Mouse (Mus musculus): ENCODE measurements at regions not wholly inside any gene's neighbourhood (a gene's known extent, or its start where the extent isn't known, plus 50 kb on each side); places are given as distances from the start of the nearest gene placed in this dataset.
"Not testable (repeated sequence)": the region's sequence is repeated elsewhere in the genome, so short reads cannot be mapped to it uniquely, and the experiment has no call there.

DNA sequence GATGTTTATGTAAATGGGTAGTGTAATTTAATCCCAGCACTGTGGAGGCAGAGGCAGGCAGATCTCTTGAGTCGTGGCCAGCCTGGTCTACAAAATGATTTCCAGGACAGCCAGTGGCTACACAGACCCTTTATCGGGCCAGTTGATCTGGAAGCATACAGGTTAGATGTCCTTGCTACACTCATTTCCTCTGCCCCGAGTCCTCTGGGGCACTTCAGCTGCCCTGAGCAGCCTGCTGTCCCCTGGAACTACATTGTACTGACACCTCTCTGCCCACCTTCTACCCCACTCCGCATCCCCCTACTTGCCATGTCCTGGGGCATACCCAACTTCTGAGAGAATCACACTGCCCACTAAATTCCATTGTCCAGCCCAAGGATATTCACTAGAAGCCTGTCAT, 60.6 kb upstream of the Helt start:
- DNase-seq (ENCODE audit: low read depth, low spot score), result no peak

DNA sequence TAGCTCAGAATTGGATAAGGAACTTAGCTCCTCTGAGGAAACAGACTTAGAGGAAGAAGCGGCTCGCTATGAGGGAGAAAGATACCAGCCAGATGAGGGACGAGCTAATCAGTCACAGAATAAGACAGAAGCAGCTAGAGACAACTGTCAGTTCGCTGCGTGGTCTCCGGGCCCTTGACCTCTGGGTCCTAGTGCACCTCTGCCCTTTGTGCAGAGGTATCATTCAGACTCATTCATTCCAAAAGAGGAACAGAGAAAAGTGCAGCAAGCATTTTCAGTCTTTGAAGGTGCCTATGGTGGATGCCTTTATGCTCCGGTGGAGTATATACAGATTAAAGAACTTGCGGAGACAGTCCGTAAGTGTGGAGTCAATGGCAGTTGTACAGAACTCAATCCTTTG, 63.5 kb upstream of the Helt start:
- not testable (repeated sequence) for DNase-seq (ENCODE audit: low read depth, low spot score)

DNA sequence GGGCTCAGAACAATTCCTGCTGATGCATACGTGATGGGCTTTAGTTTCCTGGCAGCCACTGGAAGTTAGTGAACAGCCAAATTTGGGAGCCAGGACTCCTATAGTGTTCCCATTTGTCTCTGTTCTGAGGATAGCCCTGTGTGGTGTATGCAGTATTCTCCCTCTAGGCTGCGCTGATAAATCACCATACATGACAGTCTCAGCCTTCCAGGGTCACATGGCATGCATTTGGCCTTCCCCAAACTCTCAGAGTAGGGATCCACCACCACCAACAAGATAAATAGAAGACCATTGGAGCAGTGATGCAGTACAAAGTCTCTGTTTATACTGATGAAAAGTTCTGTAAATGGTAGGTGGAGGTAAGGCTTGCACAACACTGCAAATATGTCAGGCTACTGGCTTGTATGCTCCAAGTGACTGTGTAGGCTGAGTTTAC, 68.4 kb upstream of the Helt start:
- DNase-seq (ENCODE audit: low read depth, low spot score), result no peak

DNA sequence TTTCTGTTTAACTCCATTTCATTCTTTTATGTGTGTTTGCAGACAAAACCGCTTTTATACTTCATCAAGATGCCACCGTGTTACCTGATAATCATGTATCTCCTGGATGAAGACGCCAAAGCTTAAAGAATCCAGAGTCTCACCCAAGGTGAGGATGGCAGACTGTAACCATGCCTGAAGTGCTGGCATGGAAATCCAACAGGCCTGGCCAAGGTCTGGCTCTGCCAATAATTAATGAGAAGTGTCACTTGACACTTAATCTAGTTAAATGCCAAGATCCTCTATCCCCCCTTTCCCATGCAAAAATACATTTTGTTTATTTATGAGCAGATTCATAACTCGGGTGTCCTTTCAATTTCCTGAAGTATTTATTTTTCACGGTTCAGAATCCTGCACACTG, 71.2 kb upstream of the Helt start:
- no peak for DNase-seq (ENCODE audit: low read depth, low spot score)

DNA sequence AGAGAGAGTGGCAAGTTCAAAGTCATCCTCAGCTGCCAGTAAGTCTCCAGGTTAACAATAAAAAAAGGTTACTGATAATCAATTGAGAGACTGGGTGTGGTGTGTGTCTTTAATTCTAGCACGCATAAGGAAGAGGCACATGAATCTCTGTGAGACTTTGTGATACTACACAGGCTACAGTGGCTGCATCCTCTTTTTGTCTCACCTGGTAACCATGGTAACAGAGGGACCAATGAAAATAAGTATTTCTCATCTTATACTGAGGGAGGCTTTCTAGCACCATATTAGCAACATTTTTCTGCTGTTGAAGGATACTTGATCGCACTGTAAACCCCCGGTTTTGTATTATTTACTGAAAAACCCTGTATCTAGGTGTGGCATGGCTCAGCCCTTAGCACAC, 72.7 kb upstream of the Helt start:
- no peak for DNase-seq (ENCODE audit: low read depth, low spot score)

DNA sequence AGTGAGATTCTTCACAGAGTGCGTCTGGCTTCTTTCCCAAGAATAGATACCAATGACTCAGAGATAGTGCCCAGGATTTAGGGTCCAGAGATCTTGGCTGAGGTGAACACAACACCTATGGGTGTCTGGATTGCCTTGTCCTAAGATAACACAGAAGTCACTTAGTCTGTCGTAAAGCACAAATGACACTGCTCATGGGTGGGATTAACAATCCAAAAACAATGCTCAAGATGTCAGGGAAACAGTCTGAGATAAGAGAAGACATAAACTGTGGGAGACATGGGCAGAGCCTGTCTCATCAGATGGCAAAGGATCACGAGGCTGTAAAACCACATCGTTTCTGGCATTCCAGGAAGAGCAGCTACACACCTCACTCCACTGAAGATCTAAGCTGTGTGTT, 79.6 kb upstream of the Helt start:
- no peak for DNase-seq (ENCODE audit: low read depth, low spot score)

DNA sequence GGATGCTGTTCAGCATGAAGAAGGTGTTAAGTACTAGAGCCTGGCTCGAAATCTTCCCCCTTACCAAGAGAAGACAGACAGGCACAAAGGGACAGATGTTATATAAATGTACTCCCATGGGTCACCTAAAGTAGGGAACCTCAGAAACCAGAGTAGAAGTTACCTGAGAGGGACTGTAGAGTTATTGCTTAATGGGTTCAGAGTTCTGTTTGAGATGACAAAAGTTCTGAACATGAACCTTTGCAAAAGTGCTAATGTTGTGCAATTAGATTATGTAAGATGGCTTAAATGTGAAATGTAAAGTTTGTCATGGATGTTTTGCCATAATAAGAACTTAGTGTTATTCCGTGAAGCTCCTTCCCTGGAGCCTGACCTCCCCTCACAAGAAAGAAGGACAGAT, 81.5 kb upstream of the Helt start:
- DNase-seq (ENCODE audit: low read depth, low spot score), result no peak

DNA sequence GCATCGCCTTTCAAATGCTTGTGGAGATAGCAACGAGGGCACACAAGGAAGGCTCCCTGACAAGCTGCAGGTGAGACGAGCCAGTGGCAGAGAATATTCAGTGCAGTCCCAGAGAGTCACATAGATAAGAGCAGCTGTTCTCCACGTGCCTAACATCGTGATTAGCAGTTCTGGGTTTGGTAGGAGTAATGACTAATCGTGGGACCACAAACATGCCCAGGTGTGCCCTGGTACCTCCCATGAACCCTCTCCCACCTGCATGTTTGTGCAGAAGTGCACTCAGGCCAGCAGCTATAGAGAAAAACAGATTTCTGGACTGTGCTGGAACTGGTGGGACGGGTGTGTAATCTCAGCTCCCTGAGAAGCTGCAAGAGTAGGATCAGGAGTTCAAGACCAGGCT, 85.9 kb upstream of the Acsl1 start:
- no peak for DNase-seq (ENCODE audit: low read depth, low spot score)

DNA sequence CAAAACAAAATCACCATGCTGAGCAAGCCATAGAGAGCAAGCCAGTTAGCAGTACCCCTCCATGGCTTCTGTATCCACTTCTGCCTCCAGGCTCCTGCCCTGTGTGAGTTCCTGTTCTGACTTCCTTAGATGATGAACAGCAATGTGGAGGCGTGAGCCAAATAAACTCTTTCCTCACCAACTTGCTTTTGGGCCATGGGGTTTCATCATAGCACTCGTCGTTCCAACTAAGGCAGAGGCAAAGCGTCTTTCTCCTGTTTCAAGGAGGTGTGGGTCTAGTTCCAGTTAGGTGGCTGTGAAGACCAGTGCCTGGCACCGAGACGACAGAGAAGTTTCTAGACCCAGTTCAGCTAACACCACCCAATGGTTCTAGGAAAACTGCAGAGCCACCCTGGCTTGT, 85.0 kb upstream of the Acsl1 start:
- no peak for DNase-seq (ENCODE audit: low read depth, low spot score)

DNA sequence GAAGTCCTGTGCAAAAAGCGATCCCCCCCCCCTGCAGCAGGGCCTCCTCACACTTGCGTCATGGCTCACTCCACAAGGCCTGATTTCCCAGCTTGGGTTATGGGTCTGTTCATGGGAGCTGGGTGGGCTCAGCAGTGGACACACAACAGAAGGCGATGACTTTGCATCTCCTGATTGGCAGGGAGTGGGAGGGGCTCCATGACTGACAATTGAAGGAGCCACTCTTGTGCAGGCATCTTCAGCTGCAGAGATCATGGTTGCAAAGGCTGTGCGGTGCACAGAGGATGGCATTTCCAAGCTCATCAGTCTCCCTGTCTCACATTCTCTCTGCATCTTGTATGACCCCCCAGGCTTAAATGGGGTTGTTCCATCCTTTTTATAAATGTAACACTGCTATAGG, 84.3 kb upstream of the Acsl1 start:
- peak; percentile 34 for DNase-seq (ENCODE audit: low read depth, low spot score)

DNA sequence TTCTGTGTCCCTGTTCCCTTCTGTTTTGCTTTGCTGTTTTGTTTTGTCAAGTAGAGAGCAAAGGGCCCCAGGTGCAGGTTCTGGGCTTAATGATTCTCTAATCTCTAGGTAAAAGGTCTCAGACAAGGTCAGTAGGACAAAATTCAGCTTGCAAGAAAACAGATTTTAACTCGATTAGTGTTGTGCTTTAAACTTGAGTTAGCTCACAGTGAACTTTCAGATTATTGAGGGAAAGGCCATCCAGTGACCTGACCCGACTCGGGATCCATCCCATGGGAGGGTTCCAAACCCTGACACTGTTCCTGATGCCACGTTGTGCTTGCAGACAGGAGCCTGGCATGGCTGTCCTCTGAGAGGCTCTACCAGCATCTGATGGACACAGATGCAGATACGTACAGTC, 83.8 kb upstream of the Acsl1 start:
- DNase-seq (ENCODE audit: low read depth, low spot score), result no peak

DNA sequence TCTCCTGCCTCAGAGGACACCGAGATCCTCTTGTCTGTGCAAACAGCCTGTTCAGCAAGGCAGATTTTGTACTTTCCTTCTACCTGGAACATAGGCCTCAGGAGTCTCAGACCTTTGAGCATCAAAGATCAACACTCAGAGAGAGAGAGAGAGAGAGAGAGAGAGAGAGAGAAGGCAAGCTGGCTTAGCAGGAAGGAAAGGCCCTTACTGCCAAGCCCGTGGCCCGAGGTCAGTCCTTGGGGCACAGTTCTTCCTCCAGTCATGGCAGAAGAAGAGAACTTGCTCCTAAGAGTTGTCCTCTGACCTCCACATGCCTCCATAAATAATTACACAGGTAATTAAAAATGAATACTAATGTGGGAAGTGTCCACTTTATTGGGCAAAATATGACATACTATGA, 82.4 kb upstream of the Acsl1 start:
- DNase-seq (ENCODE audit: low read depth, low spot score), result no peak

DNA sequence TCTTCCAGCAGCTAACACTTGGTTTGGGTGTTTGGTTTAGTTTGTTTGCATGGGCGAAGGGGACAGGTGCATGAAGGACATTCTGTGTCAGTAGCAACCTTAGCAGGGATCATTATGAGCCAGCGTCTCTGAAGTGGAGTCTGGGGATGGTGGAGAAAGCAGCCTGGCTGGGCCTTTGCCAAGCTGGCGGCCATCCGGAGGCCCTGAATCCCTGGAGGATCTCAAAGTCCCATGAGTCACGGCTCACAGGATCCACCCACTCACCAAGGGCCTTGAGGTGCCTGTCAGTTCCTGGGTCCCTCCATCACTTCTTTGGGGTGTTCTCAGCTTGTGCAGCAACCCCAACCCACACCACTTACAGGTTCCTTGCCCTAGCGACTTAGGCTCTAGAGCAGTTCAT, 80.4 kb upstream of the Acsl1 start:
- DNase-seq (ENCODE audit: low read depth, low spot score), result no peak

DNA sequence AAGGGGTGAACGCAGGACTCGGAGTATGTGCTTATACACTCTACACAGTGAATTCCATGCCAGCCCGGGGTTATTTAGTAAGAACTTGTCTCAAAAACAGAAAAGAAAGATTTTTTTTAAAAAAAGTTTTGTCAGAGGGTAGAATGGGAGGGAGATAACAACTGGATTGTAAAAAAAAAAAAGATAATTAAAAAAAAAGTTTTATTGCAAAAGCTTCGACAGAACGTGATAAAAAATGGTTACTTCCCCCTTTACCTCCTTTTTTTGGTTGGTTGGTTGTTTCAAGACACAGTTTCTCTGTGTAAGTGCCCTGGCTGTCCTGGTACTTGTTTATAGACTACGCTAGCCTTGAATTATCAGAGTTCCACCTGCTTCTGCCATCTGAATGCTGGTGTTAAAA, 79.2 kb upstream of the Acsl1 start:
- no peak for DNase-seq (ENCODE audit: low read depth, low spot score)

DNA sequence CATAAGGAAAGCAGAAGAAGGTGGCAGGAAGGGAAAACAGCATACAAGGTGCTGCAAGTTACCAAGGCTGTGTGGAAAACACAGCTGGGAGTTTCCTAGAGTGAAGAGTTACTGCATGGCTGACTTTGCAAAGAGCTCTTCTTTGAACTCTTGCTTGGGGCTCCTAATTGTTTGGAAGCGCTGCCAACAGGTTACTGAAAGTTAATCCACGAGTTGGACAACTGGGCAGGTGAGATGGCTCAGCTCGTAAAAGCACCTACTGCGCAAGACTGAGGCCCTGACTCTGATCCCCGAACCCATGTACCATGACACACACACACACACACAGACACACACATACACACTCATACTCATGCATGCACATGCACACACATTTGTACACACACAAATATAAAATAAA, 77.5 kb upstream of the Acsl1 start:
- DNase-seq (ENCODE audit: low read depth, low spot score), result no peak

DNA sequence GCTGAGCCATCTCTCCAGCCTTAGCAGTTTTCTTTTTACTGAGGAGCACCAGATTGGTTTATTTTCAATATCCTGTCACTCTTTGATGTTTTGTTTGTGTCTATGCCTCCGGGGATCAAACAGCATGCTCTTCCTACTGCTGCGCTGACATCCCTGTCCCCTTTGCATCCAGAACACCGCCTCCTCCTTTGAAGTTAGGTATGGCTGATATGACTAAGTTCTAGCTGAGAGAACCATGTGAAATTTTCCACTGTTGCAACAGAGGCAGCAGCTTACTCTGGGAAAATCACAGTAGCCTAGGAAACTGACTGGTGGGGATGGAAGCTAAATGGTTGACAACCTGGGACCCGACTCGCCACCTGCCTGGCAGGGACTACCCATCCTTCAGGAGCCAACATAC, 76.1 kb upstream of the Acsl1 start:
- no peak for DNase-seq (ENCODE audit: low read depth, low spot score)

DNA sequence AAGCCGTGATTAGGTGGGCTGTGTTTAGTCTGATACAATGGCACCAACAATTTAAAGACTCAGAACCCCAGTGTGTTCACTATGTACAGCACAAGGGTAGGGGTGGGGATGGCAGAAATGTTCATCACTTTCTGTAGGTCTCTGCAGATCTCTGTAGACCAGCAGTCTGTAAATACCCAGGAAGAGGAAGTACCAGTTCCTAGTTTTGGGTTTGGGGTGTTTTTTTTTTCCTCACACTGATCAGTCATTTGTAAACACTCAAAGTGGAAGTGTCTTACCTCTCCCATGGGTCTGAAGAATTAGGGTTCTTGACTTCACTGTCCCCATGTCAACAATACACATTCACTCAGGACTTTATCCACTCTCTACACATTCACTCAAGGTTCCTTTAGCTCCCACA, 75.5 kb upstream of the Acsl1 start:
- DNase-seq (ENCODE audit: low read depth, low spot score), result no peak

DNA sequence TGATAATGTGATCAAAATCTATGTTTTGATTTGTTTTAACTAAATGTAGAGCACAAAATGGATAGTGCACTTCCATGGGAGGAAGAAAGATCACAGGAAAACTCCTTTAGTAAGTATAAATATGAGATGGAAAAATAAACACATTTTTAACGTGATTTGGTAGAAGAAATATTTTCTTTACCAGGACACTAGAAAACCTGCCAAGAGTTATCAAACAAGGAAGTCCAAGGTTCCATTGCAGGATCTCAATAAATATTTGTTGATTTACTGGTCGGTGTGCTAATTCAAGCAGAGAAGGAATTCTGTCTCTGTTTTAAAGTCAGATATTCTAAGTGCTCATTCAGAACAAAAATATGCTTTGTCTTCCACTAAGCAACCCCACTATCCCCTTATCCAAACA, 73.8 kb upstream of the Acsl1 start:
- no peak for DNase-seq (ENCODE audit: low read depth, low spot score)

DNA sequence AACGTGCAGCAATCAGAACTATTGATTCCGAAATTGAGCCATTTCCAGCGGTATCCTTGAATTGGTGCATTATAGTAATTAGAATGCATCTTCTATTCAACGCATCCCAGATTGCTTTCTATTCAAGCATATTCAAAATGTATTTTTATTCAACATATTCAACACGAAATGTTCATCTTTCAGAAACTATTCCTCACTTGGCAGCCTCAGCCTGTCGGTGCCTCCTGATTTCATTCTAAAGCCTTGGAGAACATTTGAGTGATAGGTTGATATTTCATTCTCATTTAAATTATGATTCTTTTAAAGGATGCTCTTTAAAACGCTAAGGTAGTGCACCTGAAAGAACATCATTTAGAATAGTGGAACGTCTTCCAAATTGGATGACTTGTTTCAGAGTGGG, 73.1 kb upstream of the Acsl1 start:
- DNase-seq (ENCODE audit: low read depth, low spot score), result no peak

DNA sequence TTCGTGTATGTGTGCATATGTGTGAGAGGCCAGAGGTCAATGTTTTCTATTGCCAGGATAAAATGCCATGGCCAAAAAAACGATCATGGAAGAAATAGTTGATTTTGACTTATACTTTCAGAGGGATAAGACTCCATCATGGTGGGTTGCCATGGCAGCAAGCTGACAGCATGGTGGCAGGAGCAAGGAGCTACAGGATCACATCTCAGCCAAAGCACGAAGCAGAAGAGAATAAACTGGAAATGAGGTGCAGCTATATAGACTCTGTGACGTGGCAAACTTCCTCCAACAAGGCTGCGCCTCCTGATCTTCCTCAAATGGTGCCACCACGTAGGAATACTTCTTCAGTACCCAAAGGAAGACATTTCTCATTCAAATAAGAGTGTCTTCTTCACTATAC, 70.2 kb upstream of the Acsl1 start:
- no peak for DNase-seq (ENCODE audit: low read depth, low spot score)

DNA sequence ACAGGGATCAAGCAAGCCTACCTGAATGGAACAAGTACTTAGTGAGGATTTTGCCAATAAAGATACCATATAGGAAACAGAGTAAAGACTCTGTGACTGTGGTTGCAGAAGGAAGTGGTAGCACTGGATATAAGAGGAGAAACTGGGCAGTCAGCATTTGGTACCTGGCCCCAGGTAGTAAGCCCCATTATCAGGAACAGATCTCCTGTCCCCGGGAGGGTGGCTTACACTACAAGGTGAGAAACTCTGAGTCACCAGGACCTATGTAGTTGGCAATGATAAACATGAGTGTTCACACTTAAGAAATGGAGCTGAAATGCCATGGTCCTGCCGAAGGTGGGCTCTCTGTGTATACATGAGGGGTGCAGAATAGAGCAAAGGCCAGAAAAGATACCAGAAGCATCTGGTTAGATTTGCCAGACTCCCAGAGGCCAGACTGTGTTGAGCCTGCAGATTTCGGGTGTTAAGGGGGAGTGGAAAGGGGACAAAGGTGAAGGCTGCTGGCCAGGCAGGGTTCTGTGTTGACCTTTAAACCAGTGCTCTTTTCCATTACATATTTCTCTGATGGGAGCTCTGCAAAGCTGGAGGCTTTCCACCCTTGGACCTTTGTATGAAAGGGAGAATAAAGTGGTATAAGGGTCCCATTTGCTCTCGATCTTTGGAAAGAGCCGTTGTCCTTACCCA, 66.8 kb upstream of the Acsl1 start:
- no peak for DNase-seq (ENCODE audit: low read depth, low spot score)

DNA sequence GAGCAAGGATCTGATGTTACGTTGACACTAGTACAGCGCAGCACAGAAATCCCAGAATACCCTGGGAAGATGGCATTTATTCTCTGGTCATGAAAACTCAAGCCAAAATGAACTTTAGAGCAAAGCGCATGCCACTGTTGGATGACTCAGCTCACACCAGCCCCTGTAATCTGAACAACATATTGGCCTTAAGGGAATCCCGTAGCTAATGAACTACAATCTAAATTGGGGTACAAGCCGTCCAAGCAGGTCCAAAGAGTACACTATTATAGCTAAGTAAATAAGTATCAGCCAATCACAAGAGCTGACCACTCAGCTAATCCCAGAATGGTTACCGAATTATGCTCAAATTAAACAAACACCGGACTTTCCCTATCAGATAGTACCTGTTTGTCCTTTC, 62.0 kb upstream of the Acsl1 start:
- no peak for DNase-seq (ENCODE audit: low read depth, low spot score)

DNA sequence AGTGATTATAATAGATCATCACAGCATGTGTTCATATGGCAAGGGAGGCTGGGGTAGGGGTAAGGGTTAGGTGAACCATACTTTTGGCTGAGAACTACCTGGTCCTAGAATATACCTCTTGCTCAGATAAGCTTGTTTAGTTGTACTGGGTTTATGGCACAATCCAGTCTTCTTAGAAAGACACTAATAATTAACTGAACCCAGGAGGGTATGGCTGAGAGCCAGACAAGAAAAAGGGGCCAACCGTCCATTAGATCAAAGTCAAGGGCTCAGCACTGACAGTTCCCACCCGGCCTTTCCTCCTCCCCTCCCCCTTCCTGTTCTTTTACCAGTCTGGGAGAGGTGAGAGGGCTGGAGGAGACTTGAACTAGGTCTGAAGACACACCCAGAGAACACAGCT, 61.5 kb upstream of the Acsl1 start:
- no peak for DNase-seq (ENCODE audit: low read depth, low spot score)

DNA sequence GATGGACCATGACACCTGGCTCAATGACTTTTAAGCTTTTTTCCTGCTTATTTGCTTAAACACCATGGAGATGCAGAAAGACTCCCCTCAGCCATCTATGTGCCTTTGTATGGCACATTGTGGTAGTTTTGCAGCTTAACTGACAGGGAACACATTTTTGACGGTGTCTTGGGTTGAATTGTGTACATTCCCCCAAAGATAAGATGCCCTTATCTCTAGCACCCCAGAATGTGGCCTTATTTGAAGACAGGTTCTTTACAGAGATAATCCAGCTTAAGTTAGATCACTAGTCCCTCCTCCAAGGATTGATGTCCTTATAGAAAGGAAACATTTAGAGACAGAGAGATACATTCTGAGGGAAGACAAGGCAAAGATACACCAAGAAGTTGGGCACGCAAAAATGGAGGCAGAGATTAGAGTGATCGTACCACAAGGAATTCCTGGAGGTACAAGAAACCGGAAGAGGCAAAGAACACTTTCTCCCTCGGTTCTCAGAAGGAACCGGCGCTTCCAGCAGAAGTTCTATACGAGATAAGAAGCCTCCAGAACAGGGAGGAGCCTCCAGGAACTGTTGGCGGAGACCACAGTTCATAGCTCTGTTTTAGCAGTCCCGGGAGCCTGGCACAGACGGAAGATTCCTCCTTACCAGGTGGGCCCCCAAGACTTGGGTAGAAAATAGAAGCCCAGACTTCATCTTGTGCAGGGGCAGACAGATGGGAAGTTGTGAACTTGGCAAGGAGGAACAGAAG, 58.8 kb upstream of the Acsl1 start:
- no peak for DNase-seq (ENCODE audit: low read depth, low spot score)
